Mouse (Mus musculus): ENCODE data around the gene Mindy2. TPM values are rescaled to one million over a fixed set of nuclear protein-coding genes. Genes with fewer than 3 reads are reported as not detected.

Mindy2 gene
- 10 to 100 TPM; 31.9 TPM for total RNA-seq (2021)

GRCm38 (mm10) chr9:70657013-70657967 lies at the start of gene Mindy2:
Gene Mindy2 (minus strand): TSS chr9:70657174.
- peak; percentile 83 to 90 for DNase-seq (ENCODE audit: extremely low spot score in 1 of 2, low spot score in 1 of 2)

GRCm38 (mm10) chr9:70706444-70706843 lies 49.5 kb upstream of the Mindy2 start:
- DNase-seq (ENCODE audit: extremely low spot score in 1 of 2, low spot score in 1 of 2): no peak

- DNase-seq (ENCODE audit: extremely low spot score in 1 of 2, low spot score in 1 of 2): no peak
Observed at GRCm38 (mm10) chr9:70703597-70704203, 46.7 kb upstream of the Mindy2 start.

DNA sequence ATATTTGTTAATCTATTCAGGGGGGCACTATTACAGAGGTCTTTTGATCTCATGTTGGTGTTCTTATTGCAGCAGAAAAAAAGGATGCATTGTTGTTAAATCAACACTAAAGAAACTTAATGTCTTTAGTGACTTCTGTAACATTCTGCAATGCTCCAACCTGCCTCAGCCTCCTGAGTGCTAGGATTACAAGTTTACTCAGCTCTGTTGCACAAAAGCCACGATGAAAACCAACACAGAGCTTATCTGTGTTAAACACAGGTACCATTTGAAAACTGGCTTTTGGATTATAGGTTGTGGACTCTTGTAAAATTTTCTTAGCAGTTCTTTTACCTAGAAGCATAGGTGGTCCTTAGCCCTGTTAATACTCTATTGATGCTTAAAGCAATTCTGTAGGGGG lies 41.1 kb upstream of the Mindy2 start:
- DNase-seq (ENCODE audit: extremely low spot score in 1 of 2, low spot score in 1 of 2): no peak

GRCm38 (mm10) chr9:70695723-70696122 lies 38.7 kb upstream of the Mindy2 start:
- no peak for DNase-seq (ENCODE audit: extremely low spot score in 1 of 2, low spot score in 1 of 2)

DNA sequence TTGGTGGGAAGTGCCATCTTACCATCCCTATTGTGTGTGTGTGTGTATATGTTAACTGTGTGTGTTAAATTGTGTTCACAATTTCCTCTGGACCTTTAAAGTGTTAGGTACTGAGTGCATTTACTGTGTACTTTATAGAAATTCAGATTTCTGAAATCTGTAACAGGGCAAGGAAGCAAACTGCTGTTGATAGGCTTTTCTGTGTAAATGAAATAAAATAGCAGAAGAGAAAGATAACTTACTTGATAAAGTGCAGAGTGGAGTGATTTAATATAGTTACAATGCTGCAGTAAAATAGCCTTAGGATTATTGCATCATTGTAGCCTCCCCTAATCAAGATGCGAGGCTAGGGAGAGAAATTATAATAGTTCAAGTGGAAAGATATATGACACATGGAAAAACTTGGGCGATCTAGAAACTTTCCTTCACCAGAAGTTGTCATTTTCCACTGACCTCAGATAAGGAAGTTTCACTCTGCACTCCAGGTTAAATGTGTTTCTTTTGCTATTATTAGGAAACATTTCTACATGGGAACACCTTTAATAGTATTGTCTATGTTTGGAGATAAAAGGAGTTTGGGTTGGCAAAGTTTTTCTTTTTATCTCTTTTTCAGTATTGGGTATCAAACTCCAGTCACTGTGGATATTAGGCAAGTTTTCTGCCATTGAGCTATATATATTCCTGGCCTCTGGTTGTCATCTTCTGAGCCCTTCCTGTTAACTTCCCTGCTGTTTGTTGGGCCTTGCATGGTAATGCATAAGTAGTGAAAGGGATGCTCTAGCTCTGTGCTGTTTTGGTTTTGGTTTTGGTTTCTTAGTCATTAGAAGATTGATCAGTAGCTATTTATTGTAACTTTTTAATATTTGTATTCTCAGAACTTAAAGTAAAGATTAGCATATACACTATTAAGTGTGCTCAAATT lies 35.1 kb upstream of the Mindy2 start:
- DNase-seq (ENCODE audit: extremely low spot score in 1 of 2, low spot score in 1 of 2): no peak

DNA sequence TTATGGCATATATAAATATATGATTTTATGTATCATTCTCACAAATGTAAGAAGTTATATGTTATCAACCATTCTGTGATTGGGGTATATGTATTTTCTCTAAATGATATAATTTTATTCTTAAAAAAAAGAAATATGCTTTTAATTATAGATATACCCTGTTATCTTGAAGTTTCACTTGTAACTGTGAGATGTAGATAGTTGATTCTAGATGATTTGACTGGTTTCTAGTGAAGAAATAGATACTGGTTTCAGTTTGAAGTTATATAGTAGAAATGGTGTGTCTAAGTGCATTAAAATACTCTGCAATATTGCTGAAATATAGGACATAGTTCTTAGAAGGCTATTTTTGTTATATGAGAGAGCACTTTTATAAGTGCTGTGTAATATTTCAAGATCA lies 33.6 kb upstream of the Mindy2 start:
- no peak for DNase-seq (ENCODE audit: extremely low spot score in 1 of 2, low spot score in 1 of 2)

- no peak for DNase-seq (ENCODE audit: extremely low spot score in 1 of 2, low spot score in 1 of 2)
Observed at GRCm38 (mm10) chr9:70689926-70690325, 33.0 kb upstream of the Mindy2 start.

GRCm38 (mm10) chr9:70688301-70688968 lies 31.5 kb upstream of the Mindy2 start:
- DNase-seq (ENCODE audit: extremely low spot score in 1 of 2, low spot score in 1 of 2): no peak

GRCm38 (mm10) chr9:70682202-70682601 lies 25.2 kb upstream of the Mindy2 start:
- DNase-seq (ENCODE audit: extremely low spot score in 1 of 2, low spot score in 1 of 2): no peak

GRCm38 (mm10) chr9:70679132-70680091 lies 22.4 kb upstream of the Mindy2 start:
- peak in 1 of 2 experiments; percentile 26 for DNase-seq (ENCODE audit: extremely low spot score in 1 of 2, low spot score in 1 of 2)

GRCm38 (mm10) chr9:70678682-70679131 lies 21.7 kb upstream of the Mindy2 start, which contains the start of gene Adam10:
Gene Adam10 (plus strand): TSS chr9:70678997.
- peak; percentile 92 to 97 for DNase-seq (ENCODE audit: extremely low spot score in 1 of 2, low spot score in 1 of 2)

GRCm38 (mm10) chr9:70675961-70676360 lies 19.0 kb upstream of the Mindy2 start:
- no peak for DNase-seq (ENCODE audit: extremely low spot score in 1 of 2, low spot score in 1 of 2)

- no peak for DNase-seq (ENCODE audit: extremely low spot score in 1 of 2, low spot score in 1 of 2)
Observed at GRCm38 (mm10) chr9:70675117-70675516, 18.1 kb upstream of the Mindy2 start.

DNA sequence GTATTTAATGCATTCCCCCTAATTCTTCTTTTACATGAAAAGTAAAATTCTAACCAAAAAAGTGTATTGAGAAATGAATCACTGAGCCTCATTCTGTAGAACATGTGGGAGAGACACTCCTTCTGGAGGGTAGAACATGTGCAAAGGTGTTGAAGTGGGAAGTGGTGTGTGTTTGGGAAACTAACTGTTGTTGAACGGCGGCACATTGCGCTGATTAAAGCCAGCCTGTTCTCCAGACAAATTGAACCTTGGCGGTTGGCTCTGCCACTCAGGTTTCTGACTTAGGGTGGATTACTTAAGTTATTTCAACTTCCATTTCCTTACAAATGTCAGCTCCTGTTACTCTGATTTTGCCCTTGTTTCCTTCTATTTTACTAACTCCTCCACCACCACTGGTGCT lies 16.7 kb upstream of the Mindy2 start:
- DNase-seq (ENCODE audit: extremely low spot score in 1 of 2, low spot score in 1 of 2): no peak

GRCm38 (mm10) chr9:70671772-70672579 lies 15.0 kb upstream of the Mindy2 start:
- DNase-seq (ENCODE audit: extremely low spot score in 1 of 2, low spot score in 1 of 2): no peak

DNA sequence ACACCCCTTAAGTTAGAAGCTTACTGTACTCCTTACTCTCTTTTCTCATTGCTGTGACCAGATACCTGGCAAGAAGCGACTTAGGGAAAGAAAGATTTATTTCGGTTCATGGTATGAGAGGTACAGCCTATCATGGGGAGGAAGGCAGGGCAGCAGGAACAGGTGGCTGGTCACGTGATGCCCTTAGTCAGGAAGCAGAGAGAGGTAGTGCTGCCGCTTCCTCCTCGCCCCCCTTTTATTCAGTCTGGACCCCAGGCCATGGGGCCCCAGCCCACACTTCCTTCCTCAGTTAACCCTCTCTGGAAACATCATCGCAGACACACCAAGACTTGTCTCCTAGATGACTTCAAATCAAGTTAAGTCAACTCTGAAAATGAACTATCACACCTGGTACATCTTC lies 14.3 kb upstream of the Mindy2 start:
- DNase-seq (ENCODE audit: extremely low spot score in 1 of 2, low spot score in 1 of 2): no peak

DNA sequence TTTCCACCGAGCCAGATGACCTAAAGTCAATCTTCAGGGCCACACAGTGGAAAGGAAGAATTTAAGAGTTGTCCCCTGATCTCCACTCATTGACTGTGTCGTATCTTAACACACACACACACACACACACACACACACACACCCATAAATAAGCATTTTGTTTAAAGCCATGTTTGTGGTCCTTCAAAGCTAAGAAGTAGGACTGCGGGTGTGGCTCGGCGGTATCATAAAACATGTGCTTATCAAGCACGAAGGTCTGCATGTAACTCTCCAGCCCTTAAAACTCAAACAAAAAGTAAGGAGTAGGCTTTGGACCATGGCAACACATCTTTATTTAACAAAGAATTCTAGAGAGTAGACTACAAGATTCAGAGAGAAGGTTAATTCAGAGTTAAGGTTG lies 13.4 kb upstream of the Mindy2 start:
- no peak for DNase-seq (ENCODE audit: extremely low spot score in 1 of 2, low spot score in 1 of 2)
